Mouse (Mus musculus) hindbrain, embryonic 13.5 days (tissue): ENCODE data around the gene Tmem217. TPM values are rescaled to one million over a fixed set of nuclear protein-coding genes. Genes with fewer than 3 reads are reported as not detected.

ENCODE experiments used
- ATAC-seq: fragments of 200-750 bp; cut with Nextera tagmentation; 2 replicates; pipeline ENCODE4 v1.8.0; 2017; ENCODE audit warnings: moderate TSS enrichment; ENCODE audit not compliant: low FRiP score
- H3K27ac ChIP-seq: fragments of 300-500 bp; sonication (generic); 2 replicates; pipeline ENCODE4 v1.5.1; 2015; ENCODE audit warnings: inconsistent platforms, mild to moderate bottlenecking, moderate library complexity
- H3K27me3 ChIP-seq: fragments of 300-500 bp; sonication (generic); 2 replicates; pipeline ENCODE4 v1.6.1; 2015; ENCODE audit warnings: mild to moderate bottlenecking, inconsistent platforms
- H3K36me3 ChIP-seq: fragments of 300-500 bp; sonication (generic); 2 replicates; pipeline ENCODE4 v1.6.1; 2015; ENCODE audit warnings: mild to moderate bottlenecking, inconsistent platforms
- H3K4me1 ChIP-seq: fragments of 300-500 bp; sonication (generic); replicated peaks from 2 replicates; pipeline ENCODE4 v1.6.1; 2015; ENCODE audit warnings: inconsistent platforms
- H3K4me2 ChIP-seq: fragments of 300-500 bp; sonication (generic); 2 replicates; pipeline ENCODE4 v1.6.1; 2015; ENCODE audit warnings: inconsistent platforms, mild to moderate bottlenecking, moderate library complexity
- H3K4me3 ChIP-seq: fragments of 300-500 bp; sonication (generic); 2 replicates; pipeline ENCODE4 v1.5.1; 2015; ENCODE audit warnings: mild to moderate bottlenecking, inconsistent platforms
- H3K9ac ChIP-seq: fragments of 300-500 bp; sonication (generic); 2 replicates; pipeline ENCODE4 v1.6.1; 2015; ENCODE audit warnings: mild to moderate bottlenecking, inconsistent platforms
- H3K9me3 ChIP-seq: fragments of 300-500 bp; sonication (generic); 2 replicates; pipeline ENCODE4 v1.6.1; 2016; ENCODE audit warnings: inconsistent platforms
- WGBS: fragments of 180-500 bp; shearing (Covaris S2); methylation state at CpG from one replicate; pipeline ENCODE4 v1.1.7; 2015; 5-methylcytosine and 5-hydroxymethylcytosine counted together
- polyA plus RNA-seq: library from polyadenylated mRNA; unstranded; fragments of >200 nt; fragmentation: Nextera tagmentation; extraction: Ambion mirVana; gene quantifications from 2 replicates; pipeline ENCODE4 v1.2.1, GENCODE M21; 2015

The Tmem217 gene
- polyA plus RNA-seq, 1 experiment from 2014 or later = 1.6 TPM

- Histone ChIP-seq H3K4me2 (no peak overlapping the region), H3K4me3 (no peak overlapping the region), H3K9ac (no peak overlapping the region), H3K36me3 (no peaks in the 10 kb centered on the region), H3K27me3 (no peaks in the 10 kb centered on the region), H3K27ac (no peak overlapping the region), H3K4me1 (peaks cover 3% of the 10 kb centered on the region), H3K9me3 (no peaks in the 10 kb centered on the region)
- 93% methylated on average over 5 of the region's 5 CpGs for WGBS
- no peak for ATAC-seq
Measured at GRCm38 (mm10) chr17:29545241-29545640, 6.9 kb downstream of the Tmem217 start.

DNA sequence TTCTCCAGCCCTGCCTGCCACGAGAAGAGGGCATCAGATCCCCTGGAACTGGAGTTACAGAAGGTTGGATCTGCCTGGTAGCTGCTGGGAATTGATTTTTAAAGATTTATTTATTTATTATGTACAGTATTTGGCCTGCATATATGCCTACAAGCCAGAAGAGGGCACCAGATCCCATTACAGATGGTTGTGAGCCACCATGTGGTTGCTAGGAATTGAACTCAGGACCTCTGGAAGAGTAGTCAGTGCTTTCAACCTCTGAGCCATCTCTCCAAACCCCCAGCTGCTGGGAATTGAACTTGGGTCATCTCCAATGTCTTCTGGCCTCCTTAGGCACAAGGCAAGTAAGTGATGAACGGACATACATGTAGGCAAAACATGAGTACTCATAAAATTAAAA lies 8.1 kb downstream of the Tmem217 start:
- Histone ChIP-seq H3K9me3 (no peaks in the 10 kb centered on the region), H3K4me3 (no peak overlapping the region), H3K4me2 (no peak overlapping the region), H3K9ac (no peak overlapping the region), H3K27me3 (no peaks in the 10 kb centered on the region), H3K4me1 (no peaks in the 10 kb centered on the region), H3K27ac (no peak overlapping the region), H3K36me3 (no peaks in the 10 kb centered on the region)
- no peak for ATAC-seq
- 83% methylated on average over 2 of the region's 2 CpGs for WGBS

DNA sequence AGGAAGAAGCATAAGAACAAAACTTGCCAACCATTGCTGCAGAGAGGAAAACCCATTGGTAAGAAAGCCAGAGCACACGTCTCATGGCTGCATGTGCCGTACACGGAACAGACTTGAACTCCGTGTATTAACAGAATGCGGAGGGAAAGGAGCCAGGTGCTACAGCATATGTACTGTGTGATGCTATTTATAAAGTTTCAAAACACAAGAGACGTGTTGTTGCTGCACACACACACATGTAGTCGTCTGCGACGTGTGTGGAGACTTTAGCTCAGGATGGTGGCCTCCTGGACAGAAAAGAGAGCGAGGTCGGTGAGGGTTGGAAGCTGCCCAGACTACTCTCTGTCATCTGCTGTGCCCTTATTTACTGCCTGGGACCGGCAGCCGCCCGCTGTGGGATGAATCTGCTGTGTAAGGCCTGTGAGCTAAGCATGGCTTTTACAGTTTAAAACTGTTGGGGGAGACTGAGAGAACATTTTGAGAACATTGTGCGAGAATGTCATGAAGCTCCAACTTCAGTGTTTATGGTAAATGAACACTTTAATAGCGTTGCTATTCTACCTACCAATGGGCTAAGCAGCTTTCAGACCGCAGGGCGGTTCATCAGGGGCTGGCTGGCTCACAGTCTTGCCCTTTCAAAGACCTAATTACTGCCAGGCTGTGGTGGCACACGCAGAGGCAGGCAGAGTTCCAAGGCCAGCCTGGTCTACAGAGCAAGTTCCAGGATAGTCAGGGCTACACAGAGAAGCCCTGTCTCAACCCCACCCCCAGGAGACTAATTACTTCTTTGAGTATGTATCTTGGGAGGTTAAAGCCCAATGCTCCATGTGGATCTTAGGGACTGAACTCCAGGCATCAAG lies 9.1 kb downstream of the Tmem217 start:
- Histone ChIP-seq H3K27me3 (no peaks in the 10 kb centered on the region), H3K4me1 (no peaks in the 10 kb centered on the region), H3K4me2 (no peak overlapping the region), H3K9me3 (no peaks in the 10 kb centered on the region), H3K4me3 (no peak overlapping the region), H3K27ac (no peak overlapping the region), H3K9ac (no peak overlapping the region), H3K36me3 (no peaks in the 10 kb centered on the region)
- WGBS = 90% methylated on average over 19 of the region's 19 CpGs
- ATAC-seq = no peak

DNA sequence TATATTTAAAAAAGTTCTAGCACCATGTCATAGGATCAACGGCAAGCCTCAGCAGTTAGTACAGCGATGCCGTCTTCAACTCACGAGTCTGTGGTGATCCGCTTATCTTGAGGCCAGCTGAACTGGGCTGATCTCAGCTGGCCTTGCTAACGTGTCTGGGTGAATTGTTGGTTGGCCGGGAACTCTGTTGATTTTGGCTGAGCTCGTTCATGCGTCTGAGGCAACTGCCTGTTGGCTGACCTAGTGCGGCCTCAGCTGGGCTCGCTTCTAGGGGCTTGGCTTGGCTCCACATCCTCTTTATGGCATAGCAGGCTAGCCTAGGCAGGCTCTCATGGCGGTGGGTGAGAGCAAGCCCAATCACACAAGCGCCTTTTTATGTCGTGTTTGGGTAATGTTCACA lies 10.8 kb downstream of the Tmem217 start:
- Histone ChIP-seq H3K9me3 (no peaks in the 10 kb centered on the region), H3K36me3 (no peaks in the 10 kb centered on the region), H3K9ac (no peak overlapping the region), H3K27ac (no peak overlapping the region), H3K4me3 (no peak overlapping the region), H3K27me3 (no peaks in the 10 kb centered on the region), H3K4me1 (no peaks in the 10 kb centered on the region), H3K4me2 (no peak overlapping the region)
- ATAC-seq = no peak
- 73% methylated on average over 14 of the region's 14 CpGs for WGBS

- no peak overlapping the region for H3K4me2 ChIP-seq
- no peak overlapping the region for H3K27ac ChIP-seq
- H3K4me3 ChIP-seq = no peak overlapping the region
- H3K9ac ChIP-seq = no peak overlapping the region
- 87% methylated on average over 8 of the region's 8 CpGs for WGBS
- no peaks in the 10 kb centered on the region for H3K27me3 ChIP-seq
- H3K4me1 ChIP-seq = no peaks in the 10 kb centered on the region
- no peaks in the 10 kb centered on the region for H3K9me3 ChIP-seq
- H3K36me3 ChIP-seq = no peaks in the 10 kb centered on the region
- ATAC-seq = no peak
Measured at GRCm38 (mm10) chr17:29540426-29540825, 11.8 kb downstream of the Tmem217 start.

DNA sequence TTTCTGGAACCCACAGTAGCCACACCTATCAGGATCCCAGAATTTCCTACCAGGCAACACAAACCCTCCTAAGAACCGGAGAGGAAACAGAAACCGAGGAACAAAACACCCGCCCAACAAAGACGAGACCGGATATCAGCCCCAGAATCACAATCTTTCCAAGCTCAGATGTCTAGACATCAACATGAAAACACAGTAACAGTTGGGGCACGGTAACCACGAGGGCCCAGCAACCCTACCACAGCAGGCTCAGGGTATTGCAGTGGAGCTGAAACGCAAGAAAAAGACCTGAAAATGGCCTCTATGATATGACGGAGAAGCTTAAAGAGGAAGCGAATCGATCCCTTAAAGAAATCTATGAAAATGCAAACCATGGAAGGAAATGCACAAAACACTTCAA lies 18.3 kb downstream of the Tmem217 start:
- Histone ChIP-seq H3K27ac (no peak overlapping the region), H3K9me3 (no peaks in the 10 kb centered on the region), H3K27me3 (no peaks in the 10 kb centered on the region), H3K36me3 (no peaks in the 10 kb centered on the region), H3K4me1 (peaks cover 10% of the 10 kb centered on the region; the same call in 1 of the 2 replicates), H3K9ac (no peak overlapping the region), H3K4me3 (no peak overlapping the region), H3K4me2 (no peak overlapping the region)
- 90% methylated on average over 11 of the region's 11 CpGs for WGBS
- ATAC-seq = no peak

DNA sequence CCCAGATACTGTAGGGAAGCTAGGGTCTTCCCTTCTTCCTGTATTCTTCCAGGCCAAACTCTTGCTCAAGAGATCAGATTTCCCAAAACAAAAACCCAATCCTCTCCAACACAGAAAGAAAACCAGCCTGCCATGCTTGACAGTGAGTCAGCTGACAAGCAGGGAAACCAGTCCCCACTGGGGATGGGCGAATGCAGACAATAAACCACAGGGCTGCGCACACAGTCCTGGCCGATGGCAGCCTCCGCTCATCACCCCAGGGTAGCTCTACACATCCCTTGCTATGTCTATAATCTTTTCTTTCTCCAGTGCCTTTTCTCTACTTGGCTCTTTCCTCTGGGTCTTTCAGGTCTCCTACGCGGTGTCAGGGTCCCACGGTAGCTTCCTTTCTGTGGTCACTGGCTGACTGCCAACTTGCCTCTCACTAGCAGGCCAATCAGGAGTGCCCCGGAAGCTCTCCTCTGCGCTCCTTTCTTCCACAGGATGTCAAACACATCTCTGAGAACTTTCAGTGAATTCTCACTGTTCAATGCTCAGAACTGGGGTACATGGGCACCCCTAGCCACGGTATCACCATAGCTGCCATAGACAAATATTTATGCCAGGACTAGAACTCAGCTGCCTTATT lies 20.3 kb downstream of the Tmem217 start:
- Histone ChIP-seq H3K4me1 (peaks cover 10% of the 10 kb centered on the region; the same call in 1 of the 2 replicates), H3K27ac (no peak overlapping the region), H3K9me3 (no peaks in the 10 kb centered on the region), H3K4me3 (no peak overlapping the region), H3K27me3 (no peaks in the 10 kb centered on the region), H3K9ac (no peak overlapping the region), H3K36me3 (no peaks in the 10 kb centered on the region), H3K4me2 (no peak overlapping the region)
- WGBS = 68% methylated on average over 10 of the region's 10 CpGs
- no peak for ATAC-seq

- Histone ChIP-seq H3K4me1 (peaks cover 10% of the 10 kb centered on the region; the same call in 1 of the 2 replicates), H3K27ac (no peak overlapping the region), H3K4me2 (no peak overlapping the region), H3K36me3 (no peaks in the 10 kb centered on the region), H3K9me3 (no peaks in the 10 kb centered on the region), H3K27me3 (no peaks in the 10 kb centered on the region), H3K9ac (no peak overlapping the region), H3K4me3 (no peak overlapping the region)
- ATAC-seq = no peak
- 74% methylated on average over 9 of the region's 9 CpGs for WGBS
Measured at GRCm38 (mm10) chr17:29531278-29531677, 20.9 kb downstream of the Tmem217 start.

DNA sequence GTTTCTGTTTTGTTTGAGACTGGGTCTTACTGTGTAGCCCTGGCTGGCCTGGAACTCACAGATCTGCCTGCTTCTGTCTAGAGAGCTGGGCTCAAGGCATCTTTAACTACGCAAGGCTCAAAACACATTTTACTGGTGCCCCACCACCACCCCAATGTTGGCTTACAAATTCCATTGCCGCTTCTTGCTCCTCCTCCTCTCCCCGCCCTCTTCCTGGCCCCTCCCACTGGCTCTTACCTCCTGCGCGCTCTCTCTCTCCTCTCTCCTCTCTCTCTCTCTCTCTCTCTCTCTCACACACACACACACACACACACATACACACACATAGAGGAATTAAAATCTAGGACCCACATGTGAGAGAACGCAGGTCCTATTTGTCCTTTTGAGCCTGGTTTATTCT lies 21.7 kb downstream of the Tmem217 start:
- H3K4me3 ChIP-seq = no peak overlapping the region
- 83% methylated on average over 6 of the region's 6 CpGs for WGBS
- no peak overlapping the region for H3K9ac ChIP-seq
- H3K9me3 ChIP-seq = no peaks in the 10 kb centered on the region
- H3K36me3 ChIP-seq = no peaks in the 10 kb centered on the region
- H3K4me2 ChIP-seq = no peak overlapping the region
- no peak for ATAC-seq
- no peak overlapping the region for H3K27ac ChIP-seq
- H3K27me3 ChIP-seq = no peaks in the 10 kb centered on the region
- peaks cover 10% of the 10 kb centered on the region; the same call in 1 of the 2 replicates for H3K4me1 ChIP-seq

- Histone ChIP-seq H3K4me1 (peaks cover 10% of the 10 kb centered on the region; the same call in 1 of the 2 replicates), H3K4me2 (no peak overlapping the region), H3K27me3 (no peaks in the 10 kb centered on the region), H3K4me3 (no peak overlapping the region), H3K9me3 (no peaks in the 10 kb centered on the region), H3K9ac (no peak overlapping the region), H3K27ac (no peak overlapping the region), H3K36me3 (no peaks in the 10 kb centered on the region)
- WGBS = 81% methylated on average over 8 of the region's 8 CpGs
- no peak for ATAC-seq
Measured at GRCm38 (mm10) chr17:29528568-29529187, 23.5 kb downstream of the Tmem217 start.

DNA sequence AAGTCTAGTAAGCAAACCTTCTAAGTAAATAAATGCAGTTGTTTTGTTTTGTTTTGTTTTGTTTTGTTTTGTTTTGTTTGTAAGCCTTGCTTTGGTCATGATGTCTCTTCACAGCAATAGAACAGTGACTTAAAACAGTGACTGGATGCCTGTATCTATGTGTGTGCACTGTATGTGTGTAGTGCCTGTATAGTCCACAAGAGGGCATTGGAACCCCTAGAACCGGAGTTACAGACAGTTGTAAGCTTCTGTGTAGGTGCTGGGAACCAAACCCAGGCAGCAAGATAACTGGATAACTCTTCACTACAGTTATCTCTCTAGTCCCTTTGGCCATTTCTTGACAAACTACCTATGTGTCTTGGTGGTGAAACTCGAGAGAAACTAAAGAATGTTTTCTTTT lies 26.6 kb downstream of the Tmem217 start:
- no peak overlapping the region for H3K27ac ChIP-seq
- H3K4me3 ChIP-seq = no peak overlapping the region

GRCm38 (mm10) chr17:29519731-29520130 lies 32.5 kb downstream of the Tmem217 start:
- Histone ChIP-seq H3K27ac (no peak overlapping the region), H3K9me3 (no peaks in the 10 kb centered on the region), H3K4me1 (no peaks in the 10 kb centered on the region), H3K4me2 (no peak overlapping the region), H3K4me3 (no peak overlapping the region), H3K36me3 (no peaks in the 10 kb centered on the region), H3K9ac (no peak overlapping the region), H3K27me3 (no peaks in the 10 kb centered on the region)
- ATAC-seq = no peak
- 76% methylated on average over 8 of the region's 8 CpGs for WGBS

More for the DNA sequence above, 26.6 kb downstream of the Tmem217 start:
- ATAC-seq = no peak
- H3K9me3 ChIP-seq = no peaks in the 10 kb centered on the region
- no peak overlapping the region for H3K9ac ChIP-seq
- H3K27me3 ChIP-seq = no peaks in the 10 kb centered on the region
- no peaks in the 10 kb centered on the region for H3K4me1 ChIP-seq
- no peak overlapping the region for H3K4me2 ChIP-seq
- 82% methylated on average over 2 of the region's 2 CpGs for WGBS
- H3K36me3 ChIP-seq = no peaks in the 10 kb centered on the region
